Mouse (Mus musculus) monocyte, adult 5-6 weeks (primary cell): ENCODE measurements at regions not wholly inside any gene's neighbourhood (a gene's known extent, or its start where the extent isn't known, plus 50 kb on each side); places are given as distances from the start of the nearest gene placed in this dataset.

Experiments used
- ATAC-seq: fragments of 153-309, 156-312 bp; replicated peaks from 2 replicates; pipeline ENCODE4 v1.8.0; 2017; ENCODE audit warnings: mild to moderate bottlenecking; ENCODE audit not compliant: low TSS enrichment, insufficient number of reproducible peaks, severe bottlenecking, poor library complexity, low FRiP score

- ATAC-seq, result no peak
These were observed 155.3 kb downstream of the Csl start for GRCm38 (mm10) chr10:99604172-99604571.

GRCm38 (mm10) chr10:99608477-99608876 lies 151.0 kb downstream of the Csl start:
- no peak for ATAC-seq

GRCm38 (mm10) chr10:99609420-99609819 lies 150.0 kb downstream of the Csl start:
- no peak for ATAC-seq

- ATAC-seq, result no peak
These were observed 148.6 kb downstream of the Csl start for GRCm38 (mm10) chr10:99610890-99611289.

GRCm38 (mm10) chr10:99614392-99615249 lies 144.8 kb downstream of the Csl start:
- no peak for ATAC-seq

GRCm38 (mm10) chr10:99615371-99615770 lies 144.1 kb downstream of the Csl start:
- no peak for ATAC-seq

- ATAC-seq, result peak; percentile 91
These were observed 143.7 kb downstream of the Csl start for GRCm38 (mm10) chr10:99615779-99616178.

- ATAC-seq, result no peak
These were observed 141.8 kb downstream of the Csl start for GRCm38 (mm10) chr10:99617623-99618022.

- ATAC-seq, result peak; percentile 77
These were observed 139.9 kb downstream of the Csl start for GRCm38 (mm10) chr10:99619421-99620151.

- ATAC-seq, result no peak
These were observed 139.0 kb downstream of the Csl start for GRCm38 (mm10) chr10:99620489-99620888.

- no peak for ATAC-seq
These were observed 132.1 kb downstream of the Csl start for GRCm38 (mm10) chr10:99627355-99627754.

- 0 out of 2 replicates have a peak, but pooled peaks have one; percentile 48 for ATAC-seq
These were observed 127.0 kb downstream of the Csl start for GRCm38 (mm10) chr10:99632250-99632985.

- ATAC-seq, result no peak
These were observed 123.7 kb downstream of the Csl start for GRCm38 (mm10) chr10:99635796-99636195.

GRCm38 (mm10) chr10:99639022-99639421 lies 120.4 kb downstream of the Csl start:
- ATAC-seq, result no peak

GRCm38 (mm10) chr10:99639469-99639868 lies 120.0 kb downstream of the Csl start:
- ATAC-seq, result no peak

GRCm38 (mm10) chr10:99641784-99642183 lies 117.7 kb downstream of the Csl start:
- ATAC-seq, result 0 out of 2 replicates have a peak, but pooled peaks have one; percentile 37

- no peak for ATAC-seq
These were observed 117.1 kb downstream of the Csl start for GRCm38 (mm10) chr10:99642201-99642827.

- ATAC-seq, result no peak
These were observed 114.5 kb downstream of the Csl start for GRCm38 (mm10) chr10:99644981-99645380.

GRCm38 (mm10) chr10:99652011-99652410 lies 107.4 kb downstream of the Csl start:
- ATAC-seq, result no peak
